Mouse (Mus musculus) megakaryocyte, embryonic 14.5 days (primary cell): Measurements from ENCODE around the gene Nanos2.

Experiments used
- FLI1 ChIP-seq: IDR thresholded peaks from 2 replicates; pipeline ENCODE4 v1.6.1; 2012; ENCODE audit warnings: low read length, inconsistent platforms, mixed read lengths
- GATA1 ChIP-seq: IDR thresholded peaks from 3 replicates; pipeline ENCODE4 v1.6.1; 2012; ENCODE audit warnings: mixed read lengths, low read length, inconsistent platforms, borderline replicate concordance

DNA sequence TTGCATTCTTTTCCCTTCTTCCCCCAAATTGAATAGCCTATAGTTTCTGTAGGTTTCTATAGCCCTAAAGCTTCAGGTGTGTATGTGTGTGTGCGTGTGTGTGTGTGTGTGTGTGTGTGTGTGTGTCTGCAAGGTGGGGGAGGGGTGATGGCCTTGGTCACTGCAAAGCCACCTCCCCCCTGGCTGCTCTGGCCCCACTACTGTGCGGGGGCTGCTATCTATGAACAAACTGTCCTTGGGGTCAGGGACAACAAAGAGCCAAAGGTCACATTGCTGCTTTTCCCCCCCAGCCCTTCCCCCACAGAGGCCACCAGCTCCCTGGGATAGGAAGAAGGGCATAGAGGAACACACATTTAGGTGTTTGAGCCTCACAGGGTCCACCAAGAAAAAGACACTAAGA lies 25.7 kb downstream of the Nanos2 start:
- TF ChIP-seq GATA1, result no peak
- TF ChIP-seq FLI1, result no peak
